27 mouse cellular contexts compared by ENCODE assay signal in the genomic region with DNA sequence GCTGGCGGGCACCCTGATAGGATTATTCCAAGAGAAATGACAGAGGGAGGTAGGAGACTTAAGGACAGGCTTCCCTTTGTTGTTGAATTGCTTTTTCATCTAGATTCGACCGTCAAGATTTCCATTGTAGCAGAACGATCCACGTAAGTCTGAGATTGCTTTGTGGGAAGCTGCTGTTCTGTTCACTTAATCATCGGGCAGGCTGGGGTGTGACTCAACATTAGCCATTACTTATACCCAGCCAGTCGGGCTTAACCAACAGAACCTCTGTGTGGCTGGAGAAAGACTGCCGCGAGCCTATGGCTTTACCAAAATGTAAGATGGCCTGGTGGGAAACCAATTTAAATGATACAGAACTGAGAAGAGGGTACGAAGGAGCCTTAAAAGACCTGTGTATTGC.
A peak's percentile ranks its signal among the peaks of the same experiment; 100 is the strongest.
DNase-seq lines count a peak whose midpoint lies in the region; ATAC-seq and TF ChIP-seq lines count a peak whose summit lies in the region.
"Had no signal": no experiment of that assay in that cellular context is flagged by ENCODE, and none has a peak within 500 bp of the region (broad histone marks: within the 10 kb centered on the region; RNA-seq: fewer than 3 reads in every experiment).

No protein-coding gene starts in this region.

- H3K4me2 ChIP-seq in forebrain, embryonic 15.5 days (replicated peaks), result no peak overlapping the region
- H3K4me2 ChIP-seq in forebrain, embryonic 14.5 days (ENCODE audit: low read length), result no peak overlapping the region
- no peak overlapping the region for H3K4me2 ChIP-seq in hindbrain, embryonic 13.5 days
- no peak overlapping the region for H3K4me2 ChIP-seq in hindbrain, embryonic 12.5 days (replicated peaks)
- H3K4me2 ChIP-seq: embryonic facial prominence, embryonic 12.5 days; heart, embryonic 15.5 days; kidney, embryonic 15.5 days; limb, embryonic 13.5 days; liver, embryonic 12.5 days; midbrain, embryonic 12.5 days; stomach, embryonic 15.5 days had no signal

- H3K27me3 ChIP-seq in forebrain, embryonic 15.5 days, result no peaks in the 10 kb centered on the region
- no peaks in the 10 kb centered on the region for H3K27me3 ChIP-seq in forebrain, embryonic 14.5 days (replicated peaks; ENCODE audit: control insufficient read depth, insufficient read depth, low read length)
- H3K27me3 ChIP-seq in hindbrain, embryonic 13.5 days, result no peaks in the 10 kb centered on the region
- H3K27me3 ChIP-seq in hindbrain, embryonic 12.5 days, result no peaks in the 10 kb centered on the region
- H3K27me3 ChIP-seq in kidney, adult 2 months (replicated peaks; ENCODE audit: control insufficient read depth, insufficient read depth, low read length), result no peaks in the 10 kb centered on the region
- H3K27me3 ChIP-seq in cerebellum, adult 2 months (ENCODE audit: control insufficient read depth, insufficient read depth, low read length), result no peaks in the 10 kb centered on the region
- H3K27me3 ChIP-seq: CH12.LX; embryonic facial prominence, embryonic 12.5 days; heart, embryonic 15.5 days; kidney, embryonic 15.5 days; liver, embryonic 12.5 days; midbrain, embryonic 12.5 days; stomach, embryonic 15.5 days had no signal

- peaks cover 14% of the 10 kb centered on the region for H3K4me1 ChIP-seq in forebrain, embryonic 15.5 days
- H3K4me1 ChIP-seq in forebrain, embryonic 14.5 days (ENCODE audit: control insufficient read depth, insufficient read depth, low read length), result no peaks in the 10 kb centered on the region
- H3K4me1 ChIP-seq in hindbrain, embryonic 13.5 days (replicated peaks), result peaks cover 24% of the 10 kb centered on the region
- H3K4me1 ChIP-seq in hindbrain, embryonic 12.5 days, result peaks cover 23% of the 10 kb centered on the region
- H3K4me1 ChIP-seq in embryonic fibroblast, embryonic 13.5 days (ENCODE audit: control insufficient read depth, insufficient read depth, low read length), result peaks cover 17% of the 10 kb centered on the region
- H3K4me1 ChIP-seq in kidney, adult 2 months (ENCODE audit: control insufficient read depth, insufficient read depth, low read length), result no peaks in the 10 kb centered on the region
- H3K4me1 ChIP-seq in cerebellum, adult 2 months (ENCODE audit: control insufficient read depth, insufficient read depth, low read length), result no peaks in the 10 kb centered on the region
- H3K4me1 ChIP-seq: liver, embryonic 12.5 days had no signal

- WGBS in forebrain, embryonic 15.5 days, result 44% methylated on average over 10 of the region's 10 CpGs
- 44% methylated on average over 10 of the region's 10 CpGs for WGBS in forebrain, embryonic 14.5 days
- WGBS in hindbrain, embryonic 13.5 days, result 55% methylated on average over 10 of the region's 10 CpGs
- 69% methylated on average over 10 of the region's 10 CpGs for WGBS in hindbrain, embryonic 12.5 days
- WGBS in kidney, adult 2 months, result 85% methylated on average over 10 of the region's 10 CpGs
- 79% methylated on average over 10 of the region's 10 CpGs for WGBS in cerebellum, adult 2 months

- H3K9me3 ChIP-seq in forebrain, embryonic 15.5 days, result no peaks in the 10 kb centered on the region
- H3K9me3 ChIP-seq in forebrain, embryonic 14.5 days (replicated peaks; ENCODE audit: control insufficient read depth, low read length), result no peaks in the 10 kb centered on the region
- H3K9me3 ChIP-seq in hindbrain, embryonic 13.5 days, result no peaks in the 10 kb centered on the region
- no peaks in the 10 kb centered on the region for H3K9me3 ChIP-seq in hindbrain, embryonic 12.5 days (replicated peaks)
- H3K9me3 ChIP-seq: embryonic facial prominence, embryonic 12.5 days; G1E; heart, embryonic 15.5 days; kidney, embryonic 15.5 days; limb, embryonic 13.5 days; liver, embryonic 12.5 days; midbrain, embryonic 12.5 days; stomach, embryonic 15.5 days had no signal

- no peak for TF ChIP-seq CTCF in embryonic fibroblast, embryonic 13.5 days (IDR thresholded peaks at IDR 0.05; ENCODE audit: borderline replicate concordance, insufficient read depth, low read length)
- TF ChIP-seq CTCF in kidney, adult 2 months (conservative IDR thresholded peaks at IDR 0.05; ENCODE audit: insufficient read depth, insufficient read length, low read depth, low read length), result no peak
- no peak for TF ChIP-seq CTCF in cerebellum, adult 2 months (IDR thresholded peaks at IDR 0.05; ENCODE audit: borderline replicate concordance, insufficient read depth, low read depth, low read length)

- no peaks in the 10 kb centered on the region for H3K36me3 ChIP-seq in forebrain, embryonic 15.5 days
- no peaks in the 10 kb centered on the region for H3K36me3 ChIP-seq in forebrain, embryonic 14.5 days (ENCODE audit: control insufficient read depth, insufficient read depth, low read length)
- H3K36me3 ChIP-seq in hindbrain, embryonic 13.5 days, result no peaks in the 10 kb centered on the region; the same call in 1 of the 2 replicates
- H3K36me3 ChIP-seq in hindbrain, embryonic 12.5 days, result no peaks in the 10 kb centered on the region
- H3K36me3 ChIP-seq in kidney, adult 2 months (ENCODE audit: control insufficient read depth, insufficient read depth, low read length), result no peaks in the 10 kb centered on the region
- H3K36me3 ChIP-seq: embryonic facial prominence, embryonic 12.5 days; G1E; heart, embryonic 15.5 days; kidney, embryonic 15.5 days; limb, embryonic 13.5 days; liver, embryonic 12.5 days; midbrain, embryonic 12.5 days; stomach, embryonic 15.5 days had no signal

- no peak for TF ChIP-seq POLR2A in embryonic fibroblast, embryonic 13.5 days (IDR thresholded peaks at IDR 0.05; ENCODE audit: low read depth, low read length)
- no peak for TF ChIP-seq POLR2A in kidney, adult 2 months (IDR thresholded peaks at IDR 0.05; ENCODE audit: low read depth, low read length)
- no peak for TF ChIP-seq POLR2A in cerebellum, adult 2 months (IDR thresholded peaks at IDR 0.05; ENCODE audit: borderline replicate concordance, insufficient read depth, low read length)

- ATAC-seq in forebrain, embryonic 15.5 days (replicated peaks), result no peak
- ATAC-seq in forebrain, embryonic 14.5 days, result no peak
- no peak for ATAC-seq in hindbrain, embryonic 13.5 days (ENCODE audit: low FRiP score)
- no peak for ATAC-seq in hindbrain, embryonic 12.5 days (ENCODE audit: low FRiP score)
- ATAC-seq: intestine, postnatal 0 days; liver, embryonic 12.5 days had no signal

- H3K4me3 ChIP-seq in forebrain, embryonic 15.5 days, result no peak overlapping the region
- H3K4me3 ChIP-seq in forebrain, embryonic 14.5 days (ENCODE audit: low read depth, low read length), result no peak overlapping the region
- no peak overlapping the region for H3K4me3 ChIP-seq in hindbrain, embryonic 13.5 days
- no peak overlapping the region for H3K4me3 ChIP-seq in hindbrain, embryonic 12.5 days
- H3K4me3 ChIP-seq in embryonic fibroblast, embryonic 13.5 days (ENCODE audit: insufficient read depth, low read length), result no peak overlapping the region
- no peak overlapping the region for H3K4me3 ChIP-seq in kidney, adult 2 months (ENCODE audit: insufficient read depth, low read depth, low read length)
- no peak overlapping the region for H3K4me3 ChIP-seq in cerebellum, adult 2 months (replicated peaks; ENCODE audit: insufficient read depth, low read depth, low read length)
- H3K4me3 ChIP-seq: embryonic facial prominence, embryonic 12.5 days; erythroblast, embryonic 14.5 days; heart, embryonic 15.5 days; kidney, embryonic 15.5 days; limb, embryonic 13.5 days; liver, embryonic 12.5 days; midbrain, embryonic 12.5 days; stomach, embryonic 15.5 days had no signal

- no peak overlapping the region for H3K9ac ChIP-seq in forebrain, embryonic 15.5 days (replicated peaks)
- H3K9ac ChIP-seq in forebrain, embryonic 14.5 days (ENCODE audit: low read length), result no peak overlapping the region
- no peak overlapping the region for H3K9ac ChIP-seq in hindbrain, embryonic 13.5 days
- H3K9ac ChIP-seq in hindbrain, embryonic 12.5 days, result no peak overlapping the region
- H3K9ac ChIP-seq: embryonic facial prominence, embryonic 12.5 days; heart, embryonic 15.5 days; kidney, embryonic 15.5 days; limb, embryonic 13.5 days; liver, embryonic 12.5 days; midbrain, embryonic 12.5 days; stomach, embryonic 15.5 days had no signal

- H3K27ac ChIP-seq in forebrain, embryonic 15.5 days (replicated peaks), result 0 out of 2 replicates have a peak overlapping the region, but pooled peaks have one; percentile 32
- no peak overlapping the region for H3K27ac ChIP-seq in forebrain, embryonic 14.5 days (ENCODE audit: low read depth, low read length)
- H3K27ac ChIP-seq in hindbrain, embryonic 13.5 days, result peak overlapping the region; percentile 64
- no peak overlapping the region for H3K27ac ChIP-seq in hindbrain, embryonic 12.5 days
- peak overlapping the region; percentile 70 for H3K27ac ChIP-seq in embryonic fibroblast, embryonic 13.5 days (ENCODE audit: insufficient read depth, low read length)
- no peak overlapping the region for H3K27ac ChIP-seq in kidney, adult 2 months (ENCODE audit: insufficient read depth, low read depth, low read length)
- H3K27ac ChIP-seq in cerebellum, adult 2 months (ENCODE audit: insufficient read depth, low read length), result no peak overlapping the region
- H3K27ac ChIP-seq: embryonic facial prominence, embryonic 12.5 days; heart, embryonic 15.5 days; kidney, embryonic 15.5 days; limb, embryonic 13.5 days; liver, embryonic 12.5 days; midbrain, embryonic 12.5 days; stomach, embryonic 15.5 days had no signal

- DNase-seq in forebrain, embryonic 14.5 days (ENCODE audit: low spot score), result no peak
- DNase-seq in MN1 (ENCODE audit: low spot score), result peak; percentile 28
- DNase-seq in kidney, adult 2 months, result no peak
- DNase-seq in cerebellum, adult 2 months, result no peak
- DNase-seq: adrenal gland, postnatal 25 days; B cell, adult 2 months; cerebellum, adult 11 months; cerebellum, postnatal 14 days; kidney, postnatal 36 days; lung, adult 18-20 months; lung, postnatal 10 days; thymus, postnatal 25 days had no signal

Comparison
In these comparisons a context has a peak if more than half of its experiments do, and no peak if none do; other contexts are left out.
1. H3K27ac ChIP-seq: peak in forebrain, embryonic 15.5 days (single experiment), hindbrain, embryonic 13.5 days (single experiment) and embryonic fibroblast, embryonic 13.5 days (single experiment); none in forebrain, embryonic 14.5 days (single experiment), hindbrain, embryonic 12.5 days (single experiment), kidney, adult 2 months (single experiment) and cerebellum, adult 2 months (single experiment).